Mouse (Mus musculus) heart, postnatal 0 days (tissue): Measurements from ENCODE around the gene Asgr2. TPM values are rescaled to one million over a fixed set of nuclear protein-coding genes. Genes with fewer than 3 reads are reported as not detected.
A peak's percentile ranks its signal among the peaks of the same experiment; 100 is the strongest.

Experiments
- ATAC-seq: fragments of 200-750 bp; cut with Nextera tagmentation; 2 replicates; pipeline ENCODE4 v1.8.0; 2017; ENCODE audit warnings: low read depth, moderate number of reproducible peaks, moderate library complexity; ENCODE audit not compliant: insufficient read depth
- DNase-seq: peaks from one replicate; pipeline ENCODE4 v3.0.0-alpha.2; 2016; ENCODE audit warnings: low spot score
- H3K27ac ChIP-seq: fragments of 300-500 bp; sonication (generic); 2 replicates; pipeline ENCODE4 v1.5.1; 2014; ENCODE audit warnings: low read depth, mild to moderate bottlenecking
- H3K27me3 ChIP-seq: fragments of 300-500 bp; sonication (generic); 2 replicates; pipeline ENCODE4 v1.6.1; 2014; ENCODE audit warnings: low read length, mixed read lengths; ENCODE audit not compliant: control insufficient read depth, insufficient read depth
- H3K36me3 ChIP-seq: fragments of 300-500 bp; sonication (generic); replicated peaks from 2 replicates; pipeline ENCODE4 v1.6.1; 2014; ENCODE audit warnings: low read length, mixed read lengths; ENCODE audit not compliant: control insufficient read depth, insufficient read depth
- H3K4me1 ChIP-seq: fragments of 300-500 bp; sonication (generic); 2 replicates; pipeline ENCODE4 v1.6.1; 2014; ENCODE audit warnings: antibody characterized with exemption; ENCODE audit not compliant: control insufficient read depth, insufficient read depth
- H3K4me2 ChIP-seq: fragments of 300-500 bp; sonication (generic); 2 replicates; pipeline ENCODE4 v1.6.1; 2014; ENCODE audit warnings: low read depth, mild to moderate bottlenecking, low read length, moderate library complexity
- H3K4me3 ChIP-seq: fragments of 300-500 bp; sonication (generic); 2 replicates; pipeline ENCODE4 v1.5.1; 2014; ENCODE audit warnings: low read depth, low read length
- H3K9ac ChIP-seq: fragments of 300-500 bp; sonication (generic); replicated peaks from 2 replicates; pipeline ENCODE4 v1.6.1; 2014; ENCODE audit warnings: low read depth, low read length, mixed read lengths
- H3K9me3 ChIP-seq: fragments of 300-500 bp; sonication (generic); replicated peaks from 2 replicates; pipeline ENCODE4 v1.6.1; 2016; ENCODE audit warnings: low read length; ENCODE audit not compliant: control insufficient read depth
- CTCF ChIP-seq: IDR thresholded peaks from 2 replicates; pipeline ENCODE4 v1.5.1; 2016; ENCODE audit warnings: antibody characterized with exemption, control low read depth, low read depth
- EP300 ChIP-seq: IDR thresholded peaks from 2 replicates; pipeline ENCODE4 v1.6.1; 2016; ENCODE audit warnings: antibody characterized with exemption, low read depth
- WGBS: fragments of 180-500 bp; shearing (Covaris S2); extraction: QIAGEN DNeasy Blood & Tissue Kit; methylation state at CpG from one replicate; pipeline ENCODE4 v1.1.7; 2014; 5-methylcytosine and 5-hydroxymethylcytosine counted together
- polyA plus RNA-seq: library from polyadenylated mRNA; unstranded; fragments of >200 nt; fragmentation: Nextera tagmentation; extraction: Ambion mirVana; gene quantifications from 2 replicates; pipeline ENCODE4 v1.2.1, GENCODE M21; 2015
- total RNA-seq: library from RNA; depleted of rRNA; stranded (reverse); fragments of >200 nt; gene quantifications from 2 replicates; pipeline ENCODE4 v1.2.3, GENCODE M21; 2014; ENCODE audit warnings: low replicate concordance; rRNA removed

Gene Asgr2
- total and polyA plus RNA-seq, 2 experiments from 2014 or later, result not detected

- DNase-seq (no peak), ATAC-seq (no peak)
- Histone ChIP-seq H3K4me3 (no peak overlapping the region), H3K4me2 (no peak overlapping the region), H3K4me1 (no peaks in the 10 kb centered on the region), H3K9ac (no peak overlapping the region), H3K27ac (no peak overlapping the region), H3K36me3 (no peaks in the 10 kb centered on the region), H3K27me3 (no peaks in the 10 kb centered on the region), H3K9me3 (no peaks in the 10 kb centered on the region)
- TF ChIP-seq CTCF (peak; percentile 16; the same call in 1 of the 2 replicates), EP300 (no peak)
- WGBS, result 60% methylated on average over 3 of the region's 3 CpGs
Observed at GRCm38 (mm10) chr11:70151072-70151471, 58.6 kb downstream of the Asgr2 start.

Other genes starting within 250 kb of the Asgr2 start
- gene Plscr3, start 246.3 kb upstream of the Asgr2 start, total RNA-seq, result 50.9 and 64.0 TPM in 2 replicates
- 60.5 and 62.3 TPM in 2 replicates for gene Plscr3, start 246.3 kb upstream of the Asgr2 start, polyA plus RNA-seq
- 0.50 TPM in 1 of 2 replicates, not detected in the other for gene Tnk1, start 233.9 kb upstream of the Asgr2 start, total RNA-seq
- gene Tnk1, start 233.9 kb upstream of the Asgr2 start, polyA plus RNA-seq, result not detected in 2 replicates
- gene Tmem95, start 214.6 kb upstream of the Asgr2 start, total RNA-seq, result not detected in 2 replicates
- gene Tmem95, start 214.6 kb upstream of the Asgr2 start, polyA plus RNA-seq, result not detected in 2 replicates
- gene Kctd11, start 211.2 kb upstream of the Asgr2 start, total RNA-seq, result 2.3 and 9.4 TPM in 2 replicates
- gene Kctd11, start 211.2 kb upstream of the Asgr2 start, polyA plus RNA-seq, result 1.9 and 2.3 TPM in 2 replicates
- 2.5 and 9.7 TPM in 2 replicates for gene Acap1, start 197.1 kb upstream of the Asgr2 start, total RNA-seq
- 2.5 TPM in 2 replicates for gene Acap1, start 197.1 kb upstream of the Asgr2 start, polyA plus RNA-seq
- 1.8 and 6.3 TPM in 2 replicates for gene 2810408A11Rik, start 191.7 kb upstream of the Asgr2 start, total RNA-seq
- gene 2810408A11Rik, start 191.7 kb upstream of the Asgr2 start, polyA plus RNA-seq, result 2.8 and 3.9 TPM in 2 replicates
- 39.2 and 59.5 TPM in 2 replicates for gene Neurl4, start 191.6 kb upstream of the Asgr2 start, total RNA-seq
- gene Neurl4, start 191.6 kb upstream of the Asgr2 start, polyA plus RNA-seq, result 3.6 and 4.5 TPM in 2 replicates
- 48.6 and 72.4 TPM in 2 replicates for gene Gps2, start 178.8 kb upstream of the Asgr2 start, total RNA-seq
- 37.1 and 38.1 TPM in 2 replicates for gene Gps2, start 178.8 kb upstream of the Asgr2 start, polyA plus RNA-seq
- 469 and 504 TPM in 2 replicates for gene Eif5a, start 170.7 kb upstream of the Asgr2 start, total RNA-seq
- 961 and 973 TPM in 2 replicates for gene Eif5a, start 170.7 kb upstream of the Asgr2 start, polyA plus RNA-seq
- 16.0 and 25.6 TPM in 2 replicates for gene Ybx2, start 156.8 kb upstream of the Asgr2 start, total RNA-seq
- 4.9 and 7.9 TPM in 2 replicates for gene Ybx2, start 156.8 kb upstream of the Asgr2 start, polyA plus RNA-seq
- gene Slc2a4, start 144.5 kb upstream of the Asgr2 start, total RNA-seq, result 235 and 267 TPM in 2 replicates
- gene Slc2a4, start 144.5 kb upstream of the Asgr2 start, polyA plus RNA-seq, result 89.2 and 89.7 TPM in 2 replicates
- 0.93 TPM in 1 of 2 replicates, not detected in the other for gene Cldn7, start 127.9 kb upstream of the Asgr2 start, total RNA-seq
- 0.64 and 1.8 TPM in 2 replicates for gene Cldn7, start 127.9 kb upstream of the Asgr2 start, polyA plus RNA-seq
- 43.0 and 45.6 TPM in 2 replicates for gene Ctdnep1, start 111.5 kb upstream of the Asgr2 start, total RNA-seq
- 24.8 and 25.5 TPM in 2 replicates for gene Ctdnep1, start 111.5 kb upstream of the Asgr2 start, polyA plus RNA-seq
- 77.7 and 108 TPM in 2 replicates for gene Elp5, start 110.1 kb upstream of the Asgr2 start, total RNA-seq
- 89.8 and 96.1 TPM in 2 replicates for gene Elp5, start 110.1 kb upstream of the Asgr2 start, polyA plus RNA-seq
- gene Gabarap, start 101.5 kb upstream of the Asgr2 start, total RNA-seq, result 208 and 305 TPM in 2 replicates
- gene Gabarap, start 101.5 kb upstream of the Asgr2 start, polyA plus RNA-seq, result 472 and 510 TPM in 2 replicates
- 27.4 and 54.8 TPM in 2 replicates for gene Phf23, start 96.9 kb upstream of the Asgr2 start, total RNA-seq
- 30.3 and 34.2 TPM in 2 replicates for gene Phf23, start 96.9 kb upstream of the Asgr2 start, polyA plus RNA-seq
- gene Dvl2, start 92.0 kb upstream of the Asgr2 start, total RNA-seq, result 10.8 TPM in 2 replicates
- 6.5 and 7.5 TPM in 2 replicates for gene Dvl2, start 92.0 kb upstream of the Asgr2 start, polyA plus RNA-seq
- 378 and 469 TPM in 2 replicates for gene Acadvl, start 77.2 kb upstream of the Asgr2 start, total RNA-seq
- gene Acadvl, start 77.2 kb upstream of the Asgr2 start, polyA plus RNA-seq, result 815 and 873 TPM in 2 replicates
- gene Dlg4, start 75.7 kb upstream of the Asgr2 start, total RNA-seq, result 3.4 and 10.3 TPM in 2 replicates
- gene Dlg4, start 75.7 kb upstream of the Asgr2 start, polyA plus RNA-seq, result 2.2 TPM in 2 replicates
- gene Asgr1, start 38.6 kb upstream of the Asgr2 start, total RNA-seq, result not detected in 2 replicates
- gene Asgr1, start 38.6 kb upstream of the Asgr2 start, polyA plus RNA-seq, result not detected in 2 replicates
- gene Mgl2, start 37.7 kb downstream of the Asgr2 start, total RNA-seq, result not detected in 2 replicates
- gene Mgl2, start 37.7 kb downstream of the Asgr2 start, polyA plus RNA-seq, result not detected in 2 replicates
- gene Clec10a, start 63.6 kb downstream of the Asgr2 start, total RNA-seq, result not detected in 2 replicates
- 0.45 and 0.47 TPM in 2 replicates for gene Clec10a, start 63.6 kb downstream of the Asgr2 start, polyA plus RNA-seq
- 3.1 TPM in 1 of 2 replicates, not detected in the other for gene Slc16a11, start 120.1 kb downstream of the Asgr2 start, total RNA-seq
- 0.25 and 0.58 TPM in 2 replicates for gene Slc16a11, start 120.1 kb downstream of the Asgr2 start, polyA plus RNA-seq
- 3.1 and 5.5 TPM in 2 replicates for gene Slc16a13, start 128.4 kb downstream of the Asgr2 start, total RNA-seq
- gene Slc16a13, start 128.4 kb downstream of the Asgr2 start, polyA plus RNA-seq, result 4.4 and 4.5 TPM in 2 replicates
- gene Bcl6b, start 137.2 kb downstream of the Asgr2 start, total RNA-seq, result 12.8 and 44.1 TPM in 2 replicates
- 16.8 and 18.9 TPM in 2 replicates for gene Bcl6b, start 137.2 kb downstream of the Asgr2 start, polyA plus RNA-seq
- 47.7 and 60.5 TPM in 2 replicates for gene 0610010K14Rik, start 145.3 kb downstream of the Asgr2 start, total RNA-seq
- 96.5 and 102 TPM in 2 replicates for gene 0610010K14Rik, start 145.3 kb downstream of the Asgr2 start, polyA plus RNA-seq
- gene Gm21988, start 147.2 kb downstream of the Asgr2 start, total RNA-seq, result 6.8 and 15.2 TPM in 2 replicates
- 7.5 and 8.6 TPM in 2 replicates for gene Gm21988, start 147.2 kb downstream of the Asgr2 start, polyA plus RNA-seq
- gene Rnasek, start 147.2 kb downstream of the Asgr2 start, total RNA-seq, result 13.1 and 75.0 TPM in 2 replicates
- gene Rnasek, start 147.2 kb downstream of the Asgr2 start, polyA plus RNA-seq, result 311 and 336 TPM in 2 replicates
- 1.4 and 2.5 TPM in 2 replicates for gene Alox12, start 162.7 kb downstream of the Asgr2 start, total RNA-seq
- 2.3 TPM in 2 replicates for gene Alox12, start 162.7 kb downstream of the Asgr2 start, polyA plus RNA-seq
- not detected in 2 replicates for gene Alox12e, start 230.0 kb downstream of the Asgr2 start, total RNA-seq
- 0.05 TPM in 1 of 2 replicates, not detected in the other for gene Alox12e, start 230.0 kb downstream of the Asgr2 start, polyA plus RNA-seq